Comparison of ENCODE assay signal across 24 mouse cellular contexts in the genomic region with DNA sequence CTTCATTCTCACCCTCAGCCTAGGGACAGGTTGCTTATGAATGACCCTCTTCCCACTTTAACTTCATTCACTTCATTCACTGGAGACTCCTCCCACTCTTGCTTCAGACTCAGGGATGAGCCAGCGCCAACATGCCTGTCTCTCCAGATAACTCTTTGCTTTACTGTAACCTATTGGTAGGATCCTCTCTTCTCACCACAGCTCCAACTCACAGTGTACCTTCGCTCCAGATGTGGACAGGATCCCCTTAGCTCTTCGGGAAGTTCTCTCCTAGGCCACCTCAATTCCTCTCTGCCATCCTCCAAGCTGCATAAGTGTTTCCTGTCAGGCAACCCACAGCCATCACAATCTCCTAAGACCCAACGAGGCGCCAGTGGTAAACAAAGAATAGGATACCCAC.
A peak's percentile ranks its signal among the peaks of the same experiment; 100 is the strongest.
DNase-seq lines count a peak whose midpoint lies in the region; ATAC-seq and TF ChIP-seq lines count a peak whose summit lies in the region.
"Had no signal": no experiment of that assay in that cellular context is flagged by ENCODE, and none has a peak within 500 bp of the region (broad histone marks: within the 10 kb centered on the region; RNA-seq: fewer than 3 reads in every experiment).

No protein-coding gene starts in this region.

- no peaks in the 10 kb centered on the region for H3K27me3 ChIP-seq in heart, embryonic 10.5 days (ENCODE audit: insufficient read depth, poor library complexity, severe bottlenecking)
- H3K27me3 ChIP-seq in midbrain, embryonic 10.5 days (ENCODE audit: low read depth, poor library complexity, severe bottlenecking) = no peaks in the 10 kb centered on the region
- no peaks in the 10 kb centered on the region for H3K27me3 ChIP-seq in midbrain, postnatal 0 days (ENCODE audit: insufficient read depth, low read length)
- H3K27me3 ChIP-seq: forebrain, embryonic 13.5 days; heart, embryonic 12.5 days; heart, embryonic 15.5 days; hindbrain, embryonic 12.5 days; hindbrain, embryonic 15.5 days had no signal

- H3K4me2 ChIP-seq in midbrain, postnatal 0 days (ENCODE audit: low read depth, low read length, poor library complexity, severe bottlenecking) = no peak overlapping the region
- H3K4me2 ChIP-seq: forebrain, embryonic 13.5 days; heart, embryonic 12.5 days; heart, embryonic 15.5 days; hindbrain, embryonic 12.5 days; hindbrain, embryonic 15.5 days had no signal

- H3K9me3 ChIP-seq in heart, embryonic 10.5 days = no peaks in the 10 kb centered on the region
- no peaks in the 10 kb centered on the region for H3K9me3 ChIP-seq in midbrain, embryonic 10.5 days (replicated peaks)
- H3K9me3 ChIP-seq in midbrain, postnatal 0 days (ENCODE audit: low read length) = no peaks in the 10 kb centered on the region
- H3K9me3 ChIP-seq: forebrain, embryonic 10.5 days; forebrain, embryonic 13.5 days; G1E; heart, embryonic 12.5 days; heart, embryonic 15.5 days; hindbrain, embryonic 12.5 days; hindbrain, embryonic 15.5 days had no signal

- H3K4me1 ChIP-seq in heart, embryonic 10.5 days = peaks cover 11% of the 10 kb centered on the region
- H3K4me1 ChIP-seq in midbrain, embryonic 10.5 days = peaks cover 26% of the 10 kb centered on the region
- peaks cover 3% of the 10 kb centered on the region for H3K4me1 ChIP-seq in midbrain, postnatal 0 days (ENCODE audit: insufficient read depth, low read length)
- H3K4me1 ChIP-seq: heart, embryonic 12.5 days had no signal

- H3K36me3 ChIP-seq in heart, embryonic 10.5 days = no peaks in the 10 kb centered on the region
- no peaks in the 10 kb centered on the region for H3K36me3 ChIP-seq in midbrain, embryonic 10.5 days
- no peaks in the 10 kb centered on the region for H3K36me3 ChIP-seq in midbrain, postnatal 0 days (ENCODE audit: insufficient read depth, low read length)
- H3K36me3 ChIP-seq: forebrain, embryonic 10.5 days; G1E; heart, embryonic 12.5 days; heart, embryonic 15.5 days; hindbrain, embryonic 12.5 days; hindbrain, embryonic 15.5 days had no signal

- WGBS in heart, embryonic 10.5 days = 75% methylated on average over 5 of the region's 5 CpGs
- 88% methylated on average over 5 of the region's 5 CpGs for WGBS in midbrain, embryonic 10.5 days
- WGBS in midbrain, postnatal 0 days = 88% methylated on average over 5 of the region's 5 CpGs

- ATAC-seq in midbrain, postnatal 0 days (ENCODE audit: low FRiP score) = no peak
- ATAC-seq: forebrain, embryonic 13.5 days; forebrain, embryonic 16.5 days; Patski had no signal

- peak; percentile 63 for DNase-seq in heart, embryonic 10.5 days (ENCODE audit: low spot score)
- DNase-seq in heart, postnatal 4 days = no peak
- DNase-seq in midbrain, embryonic 10.5 days (ENCODE audit: low spot score) = peak; percentile 4
- DNase-seq in midbrain, postnatal 0 days (ENCODE audit: low spot score) = no peak
- DNase-seq in testis, postnatal 10 days (ENCODE audit: low spot score) = peak; percentile 15
- DNase-seq in testis, postnatal 14 days (ENCODE audit: low spot score) = no peak
- DNase-seq: adrenal gland, postnatal 10 days; adrenal gland, postnatal 36 days; B cell, adult 2 months; cerebellum, adult 18-20 months; cerebellum, adult 9-10 months; cerebellum, postnatal 14 days; gastrocnemius, postnatal 10 days; gastrocnemius, postnatal 36 days; heart, postnatal 10 days had no signal

- H3K27ac ChIP-seq in heart, embryonic 10.5 days = no peak overlapping the region
- peak overlapping the region; percentile 14; the same call in 1 of the 2 replicates for H3K27ac ChIP-seq in midbrain, embryonic 10.5 days (replicated peaks)
- H3K27ac ChIP-seq in midbrain, postnatal 0 days (ENCODE audit: low read depth, low read length) = no peak overlapping the region
- H3K27ac ChIP-seq: forebrain, embryonic 10.5 days; forebrain, embryonic 13.5 days; heart, embryonic 15.5 days; hindbrain, embryonic 12.5 days; hindbrain, embryonic 15.5 days had no signal

- no peak overlapping the region for H3K9ac ChIP-seq in midbrain, postnatal 0 days (replicated peaks; ENCODE audit: low read length, poor library complexity, severe bottlenecking)
- H3K9ac ChIP-seq: forebrain, embryonic 13.5 days; heart, embryonic 12.5 days; heart, embryonic 15.5 days; hindbrain, embryonic 12.5 days; hindbrain, embryonic 15.5 days had no signal

- TF ChIP-seq CTCF in midbrain, postnatal 0 days (IDR thresholded peaks at IDR 0.05) = no peak

- no peak overlapping the region for H3K4me3 ChIP-seq in heart, embryonic 10.5 days
- no peak overlapping the region for H3K4me3 ChIP-seq in midbrain, embryonic 10.5 days
- no peak overlapping the region for H3K4me3 ChIP-seq in midbrain, postnatal 0 days (ENCODE audit: low read depth, low read length)
- H3K4me3 ChIP-seq: forebrain, embryonic 10.5 days; forebrain, embryonic 13.5 days; heart, embryonic 12.5 days; heart, embryonic 15.5 days; hindbrain, embryonic 12.5 days; hindbrain, embryonic 15.5 days had no signal

Comparison
In these comparisons a context has a peak if more than half of its experiments do, and no peak if none do; other contexts are left out.
1. DNase-seq: peak in heart, embryonic 10.5 days (single experiment), midbrain, embryonic 10.5 days (single experiment) and testis, postnatal 10 days (single experiment); none in heart, postnatal 4 days (single experiment), midbrain, postnatal 0 days (single experiment) and testis, postnatal 14 days (single experiment).